Mouse (Mus musculus) gastrocnemius, postnatal 36 days (tissue): ENCODE data around the gene Sipa1l1. TPM values are rescaled to one million over a fixed set of nuclear protein-coding genes. Genes with fewer than 3 reads are reported as not detected.

Experiments used
- DNase-seq, 2 experiments: peaks; one replicate each; pipeline ENCODE4 v3.0.0; 2022
- intact Hi-C: fragments of 180-260 bp; cut with DNase I; formaldehyde crosslinking; loops from one replicate; pipeline ENCODE4 v1.15.1; 2025
- total RNA-seq, 2 experiments: library from RNA; stranded (reverse); gene quantifications; 2 replicates each; pipeline ENCODE4 v1.2.3; 2021

The Sipa1l1 gene
- total RNA-seq, 2 experiments from 2014 or later, result 7.7 to 8.0 TPM

DNA sequence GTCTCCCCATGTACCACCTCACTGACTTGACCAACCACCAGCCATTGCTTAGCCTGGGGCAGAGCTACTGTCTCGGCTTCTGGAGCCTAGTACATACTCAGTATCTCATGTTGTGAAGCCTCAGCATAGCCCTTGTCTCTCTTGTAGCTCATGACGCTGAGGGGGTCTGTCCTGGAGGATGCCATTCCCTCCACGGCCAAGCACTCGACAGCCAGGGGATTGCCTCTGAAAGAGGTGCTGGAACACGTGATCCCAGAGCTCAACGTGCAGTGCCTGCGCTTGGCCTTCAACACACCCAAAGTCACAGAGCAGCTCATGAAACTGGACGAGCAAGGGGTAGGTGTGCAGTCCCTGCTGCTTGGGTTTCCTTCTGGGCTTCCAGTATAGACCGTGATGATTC, 193.7 kb downstream of the Sipa1l1 start:
- no peak for DNase-seq
- intact Hi-C loops, result no loop called here

DNA sequence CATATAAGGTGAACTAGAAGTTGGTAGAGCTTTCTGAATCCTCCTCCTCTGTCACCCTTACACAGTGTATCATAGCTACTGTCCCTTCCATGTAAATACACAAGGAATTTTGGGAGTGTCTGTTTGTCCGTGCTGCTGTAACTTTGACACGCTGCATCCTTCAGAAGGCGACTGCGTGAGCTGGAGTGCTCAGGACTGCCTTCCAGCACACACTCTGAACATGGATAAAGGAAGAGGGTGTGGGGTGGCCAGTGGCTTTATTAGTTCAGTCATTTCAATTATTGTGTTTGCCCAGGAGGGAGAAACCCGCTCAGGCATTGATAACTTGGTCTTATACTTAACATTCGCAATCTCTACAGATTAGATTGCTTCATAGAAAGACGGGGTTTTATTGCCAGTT, 195.1 kb downstream of the Sipa1l1 start:
- intact Hi-C loops, result no loop called here
- DNase-seq, result no peak

DNA sequence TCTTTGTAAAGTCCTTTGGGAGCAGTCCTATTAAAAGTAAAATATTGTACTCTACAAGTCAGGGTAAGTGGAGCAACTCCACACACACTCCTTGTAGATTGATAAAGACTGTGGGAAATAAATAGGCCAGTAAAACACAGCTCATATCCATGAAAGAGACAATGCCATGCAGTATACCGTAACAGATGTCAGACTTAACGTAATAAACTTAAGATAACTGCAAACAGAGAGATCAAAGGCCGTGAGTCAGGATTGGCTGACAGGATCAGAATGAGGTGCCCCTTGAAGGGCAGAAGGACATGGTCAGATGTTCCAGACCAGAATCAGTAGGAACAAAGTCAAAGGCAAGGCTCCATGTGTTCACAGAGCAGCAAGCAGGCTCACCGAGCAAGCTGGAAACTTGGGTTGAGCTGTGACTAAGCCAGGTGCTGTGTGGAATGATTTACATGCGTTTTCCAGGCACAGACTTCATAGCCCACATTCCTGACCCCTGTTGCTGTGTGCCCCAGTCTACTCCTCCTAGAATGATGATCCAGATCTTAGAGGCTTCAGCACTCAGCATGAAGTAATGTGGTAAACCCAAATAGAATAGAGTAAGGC, 196.3 kb downstream of the Sipa1l1 start:
- no peak for DNase-seq
- intact Hi-C loops, result no loop called here

DNA sequence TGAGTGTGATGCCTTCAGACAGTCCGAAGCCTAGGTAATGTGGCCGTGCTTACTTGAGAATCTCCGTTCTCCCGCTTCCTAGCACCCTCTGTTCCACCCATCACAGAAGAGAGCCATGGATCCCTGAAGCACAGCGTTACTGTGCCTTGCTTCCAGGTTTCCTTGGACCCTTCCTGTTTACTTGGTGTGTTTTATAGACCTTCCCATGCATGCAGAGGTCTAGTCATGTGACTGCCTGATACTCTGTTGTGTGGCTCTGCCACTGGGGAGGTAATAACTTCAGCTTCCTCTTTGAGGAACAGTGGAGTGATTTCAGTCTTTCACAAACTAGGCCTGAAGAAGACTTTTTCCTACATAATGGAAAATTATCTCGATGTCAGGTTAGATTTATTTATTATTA, 197.6 kb downstream of the Sipa1l1 start:
- no peak for DNase-seq
- intact Hi-C loops, result no loop called here

GRCm38 (mm10) chr12:82367345-82367744, 198.2 kb downstream of the Sipa1l1 start:
- DNase-seq, result no peak
- intact Hi-C loops, result no loop called here

GRCm38 (mm10) chr12:82367986-82368385, 198.9 kb downstream of the Sipa1l1 start:
- no peak for DNase-seq
- intact Hi-C loops, result no loop called here

- intact Hi-C loops, result no loop called here
- no peak for DNase-seq
These were observed 200.5 kb downstream of the Sipa1l1 start for GRCm38 (mm10) chr12:82369402-82370160.

DNA sequence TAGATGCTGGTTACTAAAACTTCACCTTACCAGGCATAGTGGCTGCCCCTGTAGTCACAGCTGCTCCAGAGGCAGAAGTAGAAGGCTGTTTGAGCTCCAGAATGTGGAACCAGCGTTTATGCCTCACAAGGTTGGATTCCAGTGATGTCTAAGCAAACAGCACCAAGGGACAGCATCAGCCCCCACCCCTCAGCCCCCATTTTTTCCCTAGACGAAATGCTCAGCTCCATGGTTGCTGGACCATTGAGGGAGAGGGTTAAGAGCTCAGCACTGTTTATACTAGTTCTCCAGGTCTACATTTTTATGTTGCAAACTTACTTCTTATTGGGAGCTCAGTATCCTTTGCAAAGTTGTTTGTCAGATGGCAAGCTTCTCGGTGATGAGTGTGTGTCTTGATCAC, 202.1 kb downstream of the Sipa1l1 start:
- no peak for DNase-seq
- intact Hi-C loops, result no loop called here

DNA sequence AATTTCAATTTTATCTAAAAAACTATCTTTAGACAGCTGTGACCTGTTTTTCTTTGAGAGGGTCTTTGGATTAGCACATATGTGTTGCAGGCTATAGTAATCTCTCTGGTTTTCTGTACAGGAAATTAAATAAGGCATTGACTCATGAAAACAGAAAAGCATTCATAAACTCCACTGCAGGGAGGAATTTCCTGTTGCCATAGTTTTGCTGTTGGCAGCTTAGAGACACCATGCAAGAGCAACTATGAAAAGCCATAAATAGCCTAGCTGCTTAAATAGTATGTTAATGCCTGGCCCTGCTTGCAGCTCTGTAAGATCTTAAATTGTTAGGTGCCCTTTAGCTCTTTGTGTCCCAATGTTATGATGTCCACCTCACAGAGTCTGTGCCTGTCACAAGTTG, 204.9 kb downstream of the Sipa1l1 start:
- intact Hi-C loops, result no loop called here
- DNase-seq, result no peak

DNA sequence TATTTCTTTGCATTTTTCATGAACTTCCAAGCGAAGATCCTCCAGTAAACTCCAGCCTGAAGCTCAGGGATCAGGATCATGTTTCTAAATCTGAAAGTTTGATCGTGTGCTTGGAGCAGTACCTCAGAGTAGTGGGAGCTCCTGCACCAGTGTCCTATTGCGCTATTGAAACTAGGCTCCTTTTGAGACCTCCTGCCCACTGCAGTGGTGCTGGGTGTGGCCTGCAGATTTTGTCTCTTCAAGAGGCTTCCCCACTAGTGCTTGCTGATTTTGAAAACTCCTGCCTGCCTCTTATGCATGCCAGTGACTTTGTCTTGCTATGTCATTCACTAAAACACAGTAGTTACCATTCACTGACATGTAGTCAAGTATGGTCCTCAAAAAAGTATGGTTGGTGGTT, 213.8 kb downstream of the Sipa1l1 start:
- intact Hi-C loops, result no loop called here

DNA sequence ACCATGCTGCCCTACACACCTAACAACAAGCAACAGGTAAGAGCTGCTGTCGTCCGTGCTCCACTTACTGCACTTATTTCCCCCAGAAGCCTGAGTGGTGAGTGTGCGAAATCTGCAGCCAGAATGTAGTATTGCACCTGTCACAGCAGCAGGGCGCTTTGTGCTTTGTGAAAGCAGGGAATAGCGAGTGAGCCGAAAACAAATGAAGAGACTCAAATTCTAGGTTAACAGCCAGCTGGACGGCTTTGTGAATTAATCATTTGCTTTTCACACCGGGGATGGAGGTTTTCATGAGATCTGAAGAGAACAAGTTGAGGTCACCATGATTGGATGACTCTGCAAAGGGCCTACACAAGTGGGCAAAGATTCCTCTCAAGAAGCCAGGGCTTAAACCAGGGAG, 215.6 kb downstream of the Sipa1l1 start:
- DNase-seq, result no peak
- intact Hi-C loops, result no loop called here

More for the DNA sequence above, 213.8 kb downstream of the Sipa1l1 start:
- no peak for DNase-seq

DNA sequence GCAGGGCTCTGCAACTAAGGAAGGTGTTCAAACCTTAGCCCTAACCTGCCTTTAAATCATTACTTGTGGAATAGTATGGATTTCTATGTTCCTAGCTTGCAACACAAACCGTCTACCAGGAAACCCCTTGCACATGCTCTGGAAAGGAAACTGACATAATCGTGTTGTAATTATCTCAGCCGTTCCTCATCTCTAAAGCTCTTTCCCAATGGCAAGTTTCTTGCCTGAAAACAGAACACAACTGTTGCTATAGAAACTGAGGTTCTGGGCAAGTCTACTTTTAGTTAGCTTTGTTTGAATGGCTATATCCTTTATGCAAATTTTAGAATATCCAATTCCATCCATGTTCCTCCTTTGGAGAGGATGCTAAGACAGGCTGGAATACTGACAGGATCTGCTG, 217.9 kb downstream of the Sipa1l1 start:
- no peak for DNase-seq
- intact Hi-C loops, result no loop called here

DNA sequence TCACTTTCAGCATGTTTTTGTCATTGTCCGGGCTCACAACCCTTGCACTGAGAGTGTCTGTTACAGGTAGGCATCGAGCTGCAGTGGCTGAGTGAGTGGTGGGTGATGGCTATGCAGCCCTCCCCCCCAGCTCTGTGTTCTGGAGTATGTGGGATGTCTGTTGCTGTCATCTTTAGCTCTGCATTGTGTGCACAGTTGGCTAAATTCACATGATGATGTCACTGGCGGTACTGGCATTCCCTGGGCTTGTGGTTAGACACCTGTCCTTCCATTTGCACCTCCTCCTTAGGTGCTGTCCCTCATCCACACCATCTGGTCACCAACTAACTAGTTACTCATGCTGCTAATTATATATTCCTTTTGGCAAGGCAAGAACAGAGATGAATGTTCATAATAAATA, 218.5 kb downstream of the Sipa1l1 start:
- intact Hi-C loops, result no loop called here
- no peak for DNase-seq

DNA sequence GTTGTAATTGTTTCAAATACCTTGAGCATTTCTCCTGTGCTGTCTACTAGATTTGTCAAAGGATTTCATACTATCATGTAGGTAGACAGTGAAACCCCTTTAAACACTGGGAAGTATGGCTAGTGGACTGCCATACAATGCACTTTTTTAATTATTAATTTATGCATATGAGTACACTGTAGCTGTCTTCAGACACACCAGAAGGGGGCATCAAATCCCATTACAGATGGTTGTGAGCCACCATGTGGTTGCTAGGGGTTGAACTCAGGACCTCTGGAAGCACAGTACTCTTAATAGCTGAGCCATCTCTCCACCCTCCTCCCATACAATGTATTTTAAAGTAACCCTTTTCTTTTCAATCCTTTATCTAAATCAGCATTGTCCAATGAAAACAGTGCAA, 219.0 kb downstream of the Sipa1l1 start:
- intact Hi-C loops, result no loop called here
- no peak for DNase-seq

DNA sequence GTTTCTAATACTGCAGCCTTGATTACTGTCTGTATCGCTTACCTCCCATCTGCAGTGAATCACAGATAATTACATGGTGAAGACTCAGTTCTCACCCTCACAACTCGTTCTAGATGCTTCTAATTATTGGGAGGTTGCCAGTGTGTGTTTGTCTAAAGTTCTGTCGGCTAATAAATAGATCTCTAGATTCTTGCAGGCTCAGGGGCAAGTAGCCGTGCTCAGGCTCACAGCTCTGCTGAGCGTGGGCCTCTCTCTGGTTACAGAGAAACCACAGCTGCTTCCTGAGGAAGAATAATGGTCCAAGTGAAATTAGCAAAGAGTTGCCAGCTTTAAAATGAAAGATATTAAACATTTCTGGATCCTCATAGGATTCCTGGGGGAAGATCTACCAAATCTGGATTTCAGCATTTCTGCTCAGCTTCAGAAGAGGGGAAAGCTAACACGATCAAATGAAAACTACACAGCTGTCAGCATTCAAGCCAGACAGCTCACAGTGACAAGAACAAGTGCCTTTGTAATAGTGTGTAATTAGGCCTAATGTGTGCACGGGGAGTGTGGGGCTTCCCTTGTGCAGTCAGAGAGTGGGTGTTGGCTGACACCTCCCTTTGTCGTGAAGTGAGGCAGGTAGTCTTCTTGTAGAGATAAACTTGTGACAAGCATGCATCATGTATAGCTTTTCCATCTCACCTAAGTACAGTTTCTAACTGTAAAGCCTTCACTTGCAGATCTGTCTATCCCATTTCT, 225.2 kb downstream of the Sipa1l1 start:
- intact Hi-C loops, result no loop called here

DNA sequence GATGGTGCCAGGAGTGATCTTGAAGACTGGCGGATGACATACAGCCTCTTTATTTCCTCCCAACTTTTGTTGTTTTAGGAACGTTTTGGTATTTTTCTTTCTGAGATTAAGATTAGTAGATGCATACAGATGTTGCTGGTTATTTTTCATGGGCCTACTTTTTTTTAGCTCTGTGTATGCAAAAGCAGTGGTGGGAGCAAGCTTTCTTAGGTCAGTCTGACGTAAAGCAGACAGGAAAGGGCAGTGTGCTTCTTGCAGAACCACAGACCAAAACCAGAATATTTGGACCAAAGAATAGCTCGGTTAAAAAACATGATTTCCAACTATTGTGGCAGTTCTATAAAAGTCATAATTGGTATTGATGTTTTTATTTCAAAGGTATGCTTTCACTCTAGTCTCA, 226.1 kb downstream of the Sipa1l1 start:
- intact Hi-C loops, result no loop called here
- no peak for DNase-seq

More for the DNA sequence above, 225.2 kb downstream of the Sipa1l1 start:
- no peak for DNase-seq

GRCm38 (mm10) chr12:82397193-82397592, 228.1 kb downstream of the Sipa1l1 start:
- no peak for DNase-seq
- intact Hi-C loops, result no loop called here

- DNase-seq, result no peak
- intact Hi-C loops, result no loop called here
These were observed 228.6 kb downstream of the Sipa1l1 start for GRCm38 (mm10) chr12:82397751-82398150.

GRCm38 (mm10) chr12:82398926-82399325, 229.8 kb downstream of the Sipa1l1 start:
- no peak for DNase-seq
- intact Hi-C loops, result no loop called here

DNA sequence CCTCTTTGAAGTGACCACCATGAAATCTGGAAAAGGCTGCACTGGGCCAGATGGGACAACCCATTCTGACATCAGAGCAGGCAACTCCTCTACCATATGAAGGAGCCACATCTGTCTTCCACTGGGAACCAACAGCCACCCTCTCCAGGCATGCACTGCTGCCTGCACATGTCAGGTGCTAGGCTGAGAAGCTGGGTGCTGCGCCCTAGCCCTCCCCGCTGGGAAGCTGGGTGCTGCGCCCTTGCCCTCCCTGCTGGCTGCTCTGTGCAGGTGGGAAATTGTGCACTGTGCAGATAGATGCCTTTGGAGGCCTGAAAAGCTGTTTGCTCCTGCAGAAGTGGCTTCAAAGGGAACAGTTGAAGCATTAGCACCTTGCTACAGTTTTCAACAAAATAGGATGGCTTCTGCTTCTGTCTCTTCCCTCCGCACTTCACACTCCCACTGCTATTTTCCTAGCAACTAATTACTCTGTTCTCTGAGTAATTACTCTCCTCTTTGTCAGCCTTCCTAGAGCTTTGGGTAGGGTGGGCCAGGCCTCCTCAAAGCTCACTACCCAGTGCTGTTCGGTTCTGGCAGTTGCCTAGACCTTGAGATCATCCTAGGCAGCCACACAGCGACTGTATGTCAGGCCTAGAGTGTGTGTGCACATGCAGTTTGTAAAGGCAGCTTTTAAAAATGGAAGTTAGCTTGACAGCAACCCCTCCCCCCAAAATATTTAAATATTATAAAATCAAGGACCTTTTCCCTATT, 231.0 kb downstream of the Sipa1l1 start:
- DNase-seq, result no peak
- intact Hi-C loops, result no loop called here

- DNase-seq, result no peak
- intact Hi-C loops, result no loop called here
These were observed 231.7 kb downstream of the Sipa1l1 start for GRCm38 (mm10) chr12:82400783-82401182.
